Mouse (Mus musculus): ENCODE measurements around the gene Lrrc4. TPM values are rescaled to one million over a fixed set of nuclear protein-coding genes. Genes with fewer than 3 reads are reported as not detected.

Lrrc4 gene
- polyA plus RNA-seq, 1 experiment from 2014 or later, result 1.2 TPM

DNA sequence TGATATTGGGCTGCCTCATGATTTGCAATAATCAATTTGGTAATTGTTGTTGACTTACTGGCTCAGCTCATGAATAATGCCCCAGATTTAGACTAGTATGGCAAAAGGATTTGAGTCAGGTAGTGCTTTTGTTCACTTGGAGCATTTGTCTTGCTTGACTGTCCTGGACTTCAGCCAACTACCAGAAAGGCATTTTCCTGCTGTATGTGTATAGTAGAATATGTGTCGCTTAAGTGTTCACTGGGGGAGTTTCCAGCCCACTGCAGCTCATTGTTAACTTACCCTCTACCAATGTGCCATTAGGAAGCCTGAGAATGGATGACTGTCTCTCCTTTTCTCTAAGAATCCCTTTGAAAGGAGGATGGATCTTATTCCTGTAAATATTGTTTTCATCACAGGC, 88.0 kb downstream of the Lrrc4 start:
- H3K27me3 ChIP-seq, result no peaks in the 10 kb centered on the region
- H3K4me3 ChIP-seq, result no peak overlapping the region
- no peaks in the 10 kb centered on the region for H3K9me3 ChIP-seq
- WGBS, result 35% methylated on average over 1 of the region's 1 CpGs
- H3K4me1 ChIP-seq, result peaks cover 15% of the 10 kb centered on the region
- no peak overlapping the region for H3K9ac ChIP-seq
- peaks cover 26% of the 10 kb centered on the region for H3K36me3 ChIP-seq
- H3K4me2 ChIP-seq, result no peak overlapping the region
- no peak for ATAC-seq (ENCODE audit: insufficient number of reproducible peaks, insufficient read depth, low FRiP score, low TSS enrichment, low read depth)
- no peak overlapping the region for H3K27ac ChIP-seq

DNA sequence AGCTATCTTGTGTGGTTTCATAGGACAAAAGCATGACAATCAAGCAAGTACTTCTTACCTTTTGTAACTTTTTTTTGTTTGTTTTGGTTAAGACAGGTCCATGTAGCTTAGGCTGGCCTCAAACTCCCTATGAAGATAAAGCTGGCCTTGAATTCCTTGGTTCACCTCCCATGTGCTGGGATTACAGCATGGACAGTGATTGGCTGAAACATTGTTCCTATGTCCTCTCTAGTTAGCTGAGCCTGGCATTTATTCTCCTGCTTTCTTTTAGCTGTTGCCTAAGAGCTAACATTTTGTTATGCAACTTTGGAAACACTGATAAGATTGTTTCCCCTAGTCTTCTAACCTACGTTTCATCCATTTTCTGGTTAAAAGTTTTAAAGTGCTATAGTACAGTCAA, 93.9 kb downstream of the Lrrc4 start:
- Histone ChIP-seq H3K36me3 (no peaks in the 10 kb centered on the region), H3K4me1 (no peaks in the 10 kb centered on the region), H3K27me3 (no peaks in the 10 kb centered on the region), H3K9ac (no peak overlapping the region), H3K4me3 (no peak overlapping the region), H3K4me2 (no peak overlapping the region), H3K27ac (no peak overlapping the region), H3K9me3 (no peaks in the 10 kb centered on the region)
- WGBS, result 86% methylated on average over 1 of the region's 1 CpGs
- ATAC-seq (ENCODE audit: insufficient number of reproducible peaks, insufficient read depth, low FRiP score, low TSS enrichment, low read depth), result no peak

GRCm38 (mm10) chr6:28736665-28737064, 94.9 kb downstream of the Lrrc4 start:
- Histone ChIP-seq H3K4me2 (no peak overlapping the region), H3K4me1 (no peaks in the 10 kb centered on the region), H3K4me3 (no peak overlapping the region), H3K9ac (no peak overlapping the region), H3K27me3 (no peaks in the 10 kb centered on the region), H3K27ac (no peak overlapping the region), H3K9me3 (no peaks in the 10 kb centered on the region), H3K36me3 (no peaks in the 10 kb centered on the region)
- no peak for ATAC-seq (ENCODE audit: insufficient number of reproducible peaks, insufficient read depth, low FRiP score, low TSS enrichment, low read depth)
- 72% methylated on average over 7 of the region's 7 CpGs for WGBS

- H3K9ac ChIP-seq, result no peak overlapping the region
- H3K4me3 ChIP-seq, result no peak overlapping the region
- H3K27ac ChIP-seq, result no peak overlapping the region
- H3K4me2 ChIP-seq, result no peak overlapping the region
- no peaks in the 10 kb centered on the region for H3K36me3 ChIP-seq
- ATAC-seq (ENCODE audit: insufficient number of reproducible peaks, insufficient read depth, low FRiP score, low TSS enrichment, low read depth), result no peak
- H3K4me1 ChIP-seq, result peaks cover under 1% of the 10 kb centered on the region; the same call in 1 of the 2 replicates
- no peaks in the 10 kb centered on the region for H3K9me3 ChIP-seq
- no peaks in the 10 kb centered on the region for H3K27me3 ChIP-seq
- 74% methylated on average over 9 of the region's 9 CpGs for WGBS
Observed at GRCm38 (mm10) chr6:28735116-28735515, 96.4 kb downstream of the Lrrc4 start.

GRCm38 (mm10) chr6:28733884-28734647, 97.5 kb downstream of the Lrrc4 start:
- H3K9me3 ChIP-seq, result no peaks in the 10 kb centered on the region
- H3K4me1 ChIP-seq, result peaks cover 11% of the 10 kb centered on the region
- H3K4me2 ChIP-seq, result no peak overlapping the region
- no peaks in the 10 kb centered on the region for H3K27me3 ChIP-seq
- H3K9ac ChIP-seq, result no peak overlapping the region
- 84% methylated on average over 5 of the region's 5 CpGs for WGBS
- no peaks in the 10 kb centered on the region for H3K36me3 ChIP-seq
- no peak for ATAC-seq (ENCODE audit: insufficient number of reproducible peaks, insufficient read depth, low FRiP score, low TSS enrichment, low read depth)
- no peak overlapping the region for H3K27ac ChIP-seq
- no peak overlapping the region for H3K4me3 ChIP-seq

- H3K36me3 ChIP-seq, result no peaks in the 10 kb centered on the region
- no peak overlapping the region for H3K27ac ChIP-seq
- WGBS, result 85% methylated on average over 6 of the region's 6 CpGs
- H3K4me2 ChIP-seq, result no peak overlapping the region
- H3K4me3 ChIP-seq, result no peak overlapping the region
- no peak overlapping the region for H3K9ac ChIP-seq
- H3K27me3 ChIP-seq, result no peaks in the 10 kb centered on the region
- H3K9me3 ChIP-seq, result no peaks in the 10 kb centered on the region
- ATAC-seq (ENCODE audit: insufficient number of reproducible peaks, insufficient read depth, low FRiP score, low TSS enrichment, low read depth), result no peak
- peaks cover 16% of the 10 kb centered on the region for H3K4me1 ChIP-seq
Observed at GRCm38 (mm10) chr6:28731246-28731645, 100.3 kb downstream of the Lrrc4 start.

DNA sequence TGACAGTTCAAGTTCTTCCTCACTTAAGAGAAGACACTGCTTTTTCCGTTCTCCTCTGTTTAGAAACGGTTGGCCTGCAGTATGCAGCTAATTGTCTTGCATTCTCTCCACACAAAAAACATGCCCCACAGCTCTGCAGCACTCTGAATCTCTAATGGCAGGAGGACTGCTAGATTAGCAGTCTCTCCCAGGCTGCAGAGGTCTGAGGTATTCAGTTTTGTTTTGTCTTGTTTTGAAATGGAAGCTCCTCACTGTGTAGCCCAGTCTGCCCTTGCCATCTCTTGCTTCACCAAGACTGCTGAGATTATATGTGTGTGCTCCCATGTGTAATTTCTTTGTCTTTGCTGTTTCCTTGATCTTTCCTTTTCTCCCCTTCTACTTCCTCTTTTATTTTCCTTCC, 101.9 kb downstream of the Lrrc4 start:
- H3K27ac ChIP-seq, result peak overlapping the region; percentile 48

DNA sequence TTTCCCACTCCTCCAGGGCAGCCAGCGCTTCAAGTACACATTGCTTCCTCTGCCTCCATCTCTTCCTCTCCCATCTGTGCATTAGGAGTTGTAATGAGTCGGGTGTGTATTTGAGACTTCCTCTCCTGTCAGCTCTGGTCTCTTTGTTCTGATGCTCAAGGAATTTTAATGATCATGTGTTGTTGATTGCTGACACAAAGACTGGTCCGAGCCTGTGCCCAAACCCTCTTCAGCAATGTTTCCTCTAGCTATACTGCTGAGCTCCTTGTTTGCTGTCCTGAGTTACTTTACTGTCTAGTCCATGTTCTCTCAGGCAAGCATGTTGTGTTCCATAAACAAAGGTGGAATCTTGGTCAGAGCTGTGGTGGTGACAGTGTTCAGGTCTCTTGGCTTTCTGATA, 102.3 kb downstream of the Lrrc4 start:
- H3K9me3 ChIP-seq, result no peaks in the 10 kb centered on the region
- no peak for ATAC-seq (ENCODE audit: insufficient number of reproducible peaks, insufficient read depth, low FRiP score, low TSS enrichment, low read depth)
- no peak overlapping the region for H3K4me3 ChIP-seq
- no peak overlapping the region for H3K4me2 ChIP-seq
- peaks cover 16% of the 10 kb centered on the region for H3K4me1 ChIP-seq
- peak overlapping the region; percentile 48 for H3K27ac ChIP-seq
- 24% methylated on average over 3 of the region's 3 CpGs for WGBS
- H3K9ac ChIP-seq, result no peak overlapping the region
- no peaks in the 10 kb centered on the region for H3K36me3 ChIP-seq
- no peaks in the 10 kb centered on the region for H3K27me3 ChIP-seq

More for the DNA sequence above, 101.9 kb downstream of the Lrrc4 start:
- H3K4me1 ChIP-seq, result peaks cover 16% of the 10 kb centered on the region
- no peak for ATAC-seq (ENCODE audit: insufficient number of reproducible peaks, insufficient read depth, low FRiP score, low TSS enrichment, low read depth)
- no peaks in the 10 kb centered on the region for H3K27me3 ChIP-seq
- no peak overlapping the region for H3K4me2 ChIP-seq
- 35% methylated on average over 2 of the region's 2 CpGs for WGBS
- H3K9ac ChIP-seq, result no peak overlapping the region
- no peaks in the 10 kb centered on the region for H3K9me3 ChIP-seq
- H3K4me3 ChIP-seq, result no peak overlapping the region
- H3K36me3 ChIP-seq, result no peaks in the 10 kb centered on the region

GRCm38 (mm10) chr6:28724776-28725175, 106.8 kb downstream of the Lrrc4 start:
- Histone ChIP-seq H3K36me3 (no peaks in the 10 kb centered on the region), H3K27ac (no peak overlapping the region), H3K9ac (no peak overlapping the region), H3K4me1 (peaks cover 17% of the 10 kb centered on the region), H3K4me2 (no peak overlapping the region), H3K27me3 (no peaks in the 10 kb centered on the region), H3K9me3 (no peaks in the 10 kb centered on the region), H3K4me3 (no peak overlapping the region)
- ATAC-seq (ENCODE audit: insufficient number of reproducible peaks, insufficient read depth, low FRiP score, low TSS enrichment, low read depth), result no peak
- WGBS, result 77% methylated on average over 5 of the region's 5 CpGs

- H3K4me1 ChIP-seq, result 0 out of 2 replicates have a peak, but pooled peaks cover 4% of the 10 kb centered on the region
- no peak overlapping the region for H3K9ac ChIP-seq
- no peak overlapping the region for H3K4me2 ChIP-seq
- H3K27me3 ChIP-seq, result no peaks in the 10 kb centered on the region
- no peak for ATAC-seq (ENCODE audit: insufficient number of reproducible peaks, insufficient read depth, low FRiP score, low TSS enrichment, low read depth)
- no peak overlapping the region for H3K4me3 ChIP-seq
- no peaks in the 10 kb centered on the region for H3K9me3 ChIP-seq
- no peaks in the 10 kb centered on the region for H3K36me3 ChIP-seq
- 46% methylated on average over 2 of the region's 2 CpGs for WGBS
- H3K27ac ChIP-seq, result no peak overlapping the region
Observed at GRCm38 (mm10) chr6:28723059-28723458, 108.5 kb downstream of the Lrrc4 start.

- 0 out of 2 replicates have a peak, but pooled peaks cover 4% of the 10 kb centered on the region for H3K4me1 ChIP-seq
- H3K27me3 ChIP-seq, result no peaks in the 10 kb centered on the region
- no peak overlapping the region for H3K4me3 ChIP-seq
- no peak overlapping the region for H3K27ac ChIP-seq
- no peaks in the 10 kb centered on the region for H3K9me3 ChIP-seq
- no peak overlapping the region for H3K9ac ChIP-seq
- H3K4me2 ChIP-seq, result no peak overlapping the region
- H3K36me3 ChIP-seq, result no peaks in the 10 kb centered on the region
- ATAC-seq (ENCODE audit: insufficient number of reproducible peaks, insufficient read depth, low FRiP score, low TSS enrichment, low read depth), result no peak
- WGBS, result 90% methylated on average over 9 of the region's 9 CpGs
Observed at GRCm38 (mm10) chr6:28720391-28721171, 111.0 kb downstream of the Lrrc4 start.

DNA sequence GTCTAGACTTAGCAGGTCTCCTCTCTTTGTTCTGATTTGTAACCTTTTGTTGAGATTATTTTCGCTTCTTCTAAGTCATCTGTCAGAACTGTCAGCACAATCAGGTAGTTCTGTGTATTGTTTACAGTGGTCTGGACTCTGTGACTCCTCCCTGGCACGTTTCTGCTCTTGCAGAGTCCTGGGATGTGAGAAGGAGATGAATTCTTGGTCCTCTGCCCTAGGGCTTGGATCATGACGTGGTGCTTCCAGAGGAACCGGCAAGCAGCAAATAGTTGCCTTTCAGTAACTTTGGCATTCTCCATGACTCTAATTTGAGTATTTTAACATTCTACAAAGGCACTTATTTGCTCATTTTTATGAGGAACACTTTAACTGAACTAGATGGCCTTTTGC, 113.7 kb downstream of the Lrrc4 start:
- Histone ChIP-seq H3K9me3 (no peaks in the 10 kb centered on the region), H3K4me3 (no peak overlapping the region), H3K27ac (no peak overlapping the region), H3K36me3 (peaks cover 2% of the 10 kb centered on the region; the same call in 1 of the 2 replicates), H3K9ac (no peak overlapping the region), H3K4me1 (0 out of 2 replicates have a peak, but pooled peaks cover 4% of the 10 kb centered on the region), H3K27me3 (no peaks in the 10 kb centered on the region), H3K4me2 (no peak overlapping the region)
- 48% methylated on average over 4 of the region's 4 CpGs for WGBS
- no peak for ATAC-seq (ENCODE audit: insufficient number of reproducible peaks, insufficient read depth, low FRiP score, low TSS enrichment, low read depth)
